Mouse (Mus musculus) G1E (cell line): ENCODE results near the gene Ubald1.

Source experiments
- CTCF ChIP-seq: IDR thresholded peaks from 2 replicates; pipeline ENCODE4 v1.5.1; 2012; ENCODE audit warnings: low read depth, low read length, inconsistent platforms, mixed read lengths
- GATA1 ChIP-seq: IDR thresholded peaks from 2 replicates; pipeline ENCODE4 v1.6.1; 2012; ENCODE audit warnings: borderline replicate concordance, low read length, inconsistent platforms, mixed read lengths
- TAL1 ChIP-seq: conservative IDR thresholded peaks from 2 replicates; pipeline ENCODE4 v1.6.1; 2012; ENCODE audit warnings: low read depth, low read length, inconsistent platforms, mixed read lengths

- TF ChIP-seq CTCF (no peak), TAL1 (no peak), GATA1 (no peak)
These were observed 50.7 kb downstream of the Ubald1 start for GRCm38 (mm10) chr16:4829271-4829900.
